Mouse (Mus musculus) adrenal gland, adult 2 months (tissue): ENCODE measurements at regions not wholly inside any gene's neighbourhood (a gene's known extent, or its start where the extent isn't known, plus 50 kb on each side); places are given as distances from the start of the nearest gene placed in this dataset.

Experiments
- DNase-seq: peaks from one replicate; pipeline ENCODE4 v3.0.0; 2021

DNA sequence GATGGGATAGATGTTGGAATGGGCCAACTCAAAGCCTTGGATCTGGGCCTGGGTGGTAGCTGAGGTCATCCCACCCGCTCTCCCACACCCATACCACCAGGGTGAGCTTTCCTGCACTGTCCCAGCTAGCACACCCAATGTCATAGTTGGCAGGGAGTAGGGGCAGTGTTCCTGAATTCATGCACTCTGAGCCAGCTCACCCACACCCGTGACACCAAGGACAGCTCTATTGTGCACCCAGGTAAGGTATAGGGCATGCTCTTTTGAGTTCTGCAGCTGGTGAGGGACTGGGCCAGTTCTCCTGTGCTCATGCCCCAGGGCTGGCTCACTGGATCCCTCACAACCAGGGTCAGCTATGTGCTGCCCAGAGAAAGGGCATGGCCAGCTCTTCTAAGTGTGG, 64.8 kb upstream of the Peli2 start:
- DNase-seq, result no peak

GRCm38 (mm10) chr14:48058234-48058868, 62.3 kb upstream of the Peli2 start:
- no peak for DNase-seq

DNA sequence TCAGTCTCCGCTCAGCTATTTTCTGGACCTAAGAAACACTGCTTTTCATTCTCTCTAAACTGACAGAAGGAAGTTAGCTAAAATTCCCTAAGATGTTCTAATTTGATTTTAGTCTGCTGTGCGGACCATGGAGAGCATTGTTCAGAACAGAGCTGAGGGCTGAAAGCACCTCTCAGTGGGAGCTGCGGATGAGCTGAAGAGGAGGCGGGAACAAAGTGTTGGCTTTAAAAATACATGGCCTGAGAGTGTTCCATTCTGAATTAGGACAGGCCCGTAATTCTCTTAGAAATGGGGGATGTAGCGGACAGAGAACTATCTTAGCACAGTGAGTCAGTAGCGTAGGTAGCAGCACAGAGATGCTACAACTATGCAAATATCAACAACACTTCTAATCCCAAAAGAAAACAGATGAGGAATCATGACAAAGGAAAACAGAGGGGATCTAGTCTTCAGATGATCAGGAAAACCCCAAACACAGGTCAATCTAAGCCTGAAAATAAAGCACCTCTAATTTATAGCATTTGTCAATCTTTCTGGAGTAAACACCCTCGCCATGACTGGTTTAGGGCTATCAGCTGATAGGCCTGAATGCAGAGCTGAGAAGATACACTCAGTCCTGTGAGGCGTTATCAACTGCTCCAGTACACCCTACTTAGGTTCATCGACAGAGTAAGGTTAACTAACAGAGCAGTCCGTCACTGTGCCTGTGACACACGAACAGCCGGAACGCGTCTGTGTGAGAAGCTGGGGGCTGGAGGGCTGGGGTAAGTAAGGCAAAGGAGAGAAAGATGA, 60.8 kb upstream of the Peli2 start:
- DNase-seq, result no peak

- no peak for DNase-seq
Measured at GRCm38 (mm10) chr14:48068641-48069040, 52.0 kb upstream of the Peli2 start.
